Mouse (Mus musculus): ENCODE measurements around the gene Chkb.

GRCm38 (mm10) chr15:89404831-89405623 lies 24.7 kb downstream of the Chkb start:
- TF ChIP-seq CTCF (IDR thresholded peaks at IDR 0.05; ENCODE audit: borderline replicate concordance, insufficient read depth, low read length) (no peak), POLR2A (IDR thresholded peaks at IDR 0.05; ENCODE audit: low read depth, low read length) (no peak)
